Mouse (Mus musculus): ENCODE data around the gene Cdh16.
"Not testable (repeated sequence)": the region's sequence is repeated elsewhere in the genome, so short reads cannot be mapped to it uniquely, and the experiment has no call there.

DNA sequence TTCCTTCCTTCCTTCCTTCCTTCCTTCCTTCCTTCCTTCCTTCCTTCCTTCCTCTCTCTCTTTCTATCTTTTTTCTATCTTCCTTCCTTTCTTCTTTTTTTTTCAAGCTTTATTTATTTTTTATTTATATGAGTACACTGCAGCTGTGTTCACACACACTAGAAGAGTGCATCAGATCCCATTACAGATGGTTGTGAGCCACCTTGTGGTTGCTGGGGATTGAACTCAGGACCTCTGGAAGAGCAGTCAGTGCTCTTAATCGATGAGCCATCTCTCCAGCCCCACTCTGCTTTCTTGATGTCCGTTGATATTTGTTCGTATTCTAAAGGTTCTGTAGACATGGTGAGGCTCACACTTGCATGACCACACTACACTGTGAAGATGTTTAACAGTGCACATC is 20.0 kb upstream of the Cdh16 start:
- not testable (repeated sequence) for TF ChIP-seq EP300, CTCF (IDR thresholded peaks at IDR 0.05; ENCODE audit: low read depth)

Data from liver, postnatal 0 days (tissue).